In genomic region chr7:124917606-124918120, GRCm38 (mm10) we compare ENCODE assay signal across 11 mouse cellular contexts.
DNase-seq lines count a peak whose midpoint lies in the region; ATAC-seq lines count a peak whose summit lies in the region.
"Had no signal": no experiment of that assay in that cellular context is flagged by ENCODE, and none has a peak within 500 bp of the region (broad histone marks: within the 10 kb centered on the region; RNA-seq: fewer than 3 reads in every experiment).

No protein-coding gene starts in this region.

- H3K4me1 ChIP-seq in midbrain, embryonic 14.5 days (ENCODE audit: control insufficient read depth, insufficient read depth, low read length), result no peaks in the 10 kb centered on the region
- peaks cover 3% of the 10 kb centered on the region; the same call in 1 of the 2 replicates for H3K4me1 ChIP-seq in midbrain, embryonic 13.5 days (replicated peaks)

- H3K9ac ChIP-seq in midbrain, embryonic 14.5 days (replicated peaks; ENCODE audit: low read length), result no peak overlapping the region
- no peak overlapping the region for H3K9ac ChIP-seq in midbrain, embryonic 13.5 days (replicated peaks)
- H3K9ac ChIP-seq: forebrain, embryonic 15.5 days; limb, embryonic 13.5 days had no signal

- no peaks in the 10 kb centered on the region for H3K9me3 ChIP-seq in midbrain, embryonic 14.5 days (ENCODE audit: control insufficient read depth, low read length)
- no peaks in the 10 kb centered on the region for H3K9me3 ChIP-seq in midbrain, embryonic 13.5 days
- H3K9me3 ChIP-seq: forebrain, embryonic 15.5 days; hindbrain, embryonic 10.5 days; limb, embryonic 13.5 days had no signal

- no peak overlapping the region for H3K27ac ChIP-seq in midbrain, embryonic 14.5 days (replicated peaks; ENCODE audit: low read depth, low read length)
- H3K27ac ChIP-seq in midbrain, embryonic 13.5 days, result no peak overlapping the region
- H3K27ac ChIP-seq: forebrain, embryonic 15.5 days; hindbrain, embryonic 10.5 days; limb, embryonic 13.5 days had no signal

- 73% methylated on average over 5 of the region's 5 CpGs for WGBS in midbrain, embryonic 14.5 days
- 75% methylated on average over 5 of the region's 5 CpGs for WGBS in midbrain, embryonic 13.5 days

- H3K27me3 ChIP-seq in midbrain, embryonic 14.5 days (ENCODE audit: control insufficient read depth, insufficient read depth, low read length), result no peaks in the 10 kb centered on the region
- H3K27me3 ChIP-seq in midbrain, embryonic 13.5 days, result no peaks in the 10 kb centered on the region
- H3K27me3 ChIP-seq: forebrain, embryonic 15.5 days; limb, embryonic 13.5 days had no signal

- no peak overlapping the region for H3K4me3 ChIP-seq in midbrain, embryonic 14.5 days (replicated peaks; ENCODE audit: low read depth, low read length)
- H3K4me3 ChIP-seq in midbrain, embryonic 13.5 days (replicated peaks), result no peak overlapping the region
- H3K4me3 ChIP-seq: forebrain, embryonic 15.5 days; hindbrain, embryonic 10.5 days; limb, embryonic 13.5 days had no signal

- DNase-seq in adrenal gland, postnatal 10 days, result peak; percentile 13
- DNase-seq in adrenal gland, adult 2 months, result no peak
- DNase-seq in heart, postnatal 14 days, result peak; percentile 6 to 14
- no peak for DNase-seq in heart, postnatal 36 days
- peak; percentile 51 for DNase-seq in midbrain, embryonic 14.5 days
- DNase-seq in kidney, postnatal 36 days, result peak; percentile 65 to 66
- no peak for DNase-seq in right cerebral cortex, postnatal 25 days

- H3K4me2 ChIP-seq in midbrain, embryonic 14.5 days (ENCODE audit: low read length), result no peak overlapping the region
- no peak overlapping the region for H3K4me2 ChIP-seq in midbrain, embryonic 13.5 days (replicated peaks)
- H3K4me2 ChIP-seq: forebrain, embryonic 15.5 days; limb, embryonic 13.5 days had no signal

- intact Hi-C loops in heart, postnatal 14 days (cut with DNase I), result no loop called here
- intact Hi-C loops in heart, postnatal 36 days (cut with DNase I), result no loop called here

- no peaks in the 10 kb centered on the region for H3K36me3 ChIP-seq in midbrain, embryonic 14.5 days (ENCODE audit: control insufficient read depth, insufficient read depth, low read length)
- no peaks in the 10 kb centered on the region for H3K36me3 ChIP-seq in midbrain, embryonic 13.5 days
- H3K36me3 ChIP-seq: forebrain, embryonic 15.5 days; hindbrain, embryonic 10.5 days; limb, embryonic 13.5 days had no signal

- ATAC-seq in midbrain, embryonic 14.5 days (ENCODE audit: low FRiP score, low TSS enrichment), result no peak
- no peak for ATAC-seq in midbrain, embryonic 13.5 days
- ATAC-seq: forebrain, embryonic 15.5 days had no signal

Comparison
In these comparisons a context has a peak if more than half of its experiments do, and no peak if none do; other contexts are left out.
1. DNase-seq: peak in adrenal gland, postnatal 10 days (single experiment), heart, postnatal 14 days (2 of 2), midbrain, embryonic 14.5 days (single experiment) and kidney, postnatal 36 days (2 of 2); none in adrenal gland, adult 2 months (single experiment), heart, postnatal 36 days (0 of 2) and right cerebral cortex, postnatal 25 days (single experiment).